ENCODE assay signal across 28 mouse cellular contexts in genomic region chr1:74715886-74716285, GRCm38 (mm10). TPM values are rescaled to one million over a fixed set of nuclear protein-coding genes. Genes with fewer than 3 reads are reported as not detected.
DNase-seq lines count a peak whose midpoint lies in the region; ATAC-seq and TF ChIP-seq lines count a peak whose summit lies in the region.
"Had no signal": no experiment of that assay in that cellular context is flagged by ENCODE, and none has a peak within 500 bp of the region (broad histone marks: within the 10 kb centered on the region; RNA-seq: fewer than 3 reads in every experiment).

No protein-coding gene starts in this region.

- 84% methylated on average over 6 of the region's 6 CpGs for WGBS in liver, postnatal 0 days (ENCODE audit: insufficient replicate concordance)
- WGBS in embryonic facial prominence, embryonic 10.5 days = 81% methylated on average over 6 of the region's 6 CpGs
- 64% methylated on average over 6 of the region's 6 CpGs for WGBS in limb, embryonic 12.5 days

- H3K4me3 ChIP-seq in liver, postnatal 0 days (ENCODE audit: low read depth, low read length) = peak overlapping the region; percentile 60; the same call in 1 of the 2 replicates
- H3K4me3 ChIP-seq in embryonic facial prominence, embryonic 10.5 days = peak overlapping the region; percentile 26; the same call in 1 of the 2 replicates
- no peak overlapping the region for H3K4me3 ChIP-seq in limb, embryonic 12.5 days (replicated peaks)
- H3K4me3 ChIP-seq: erythroblast, embryonic 14.5 days; heart, embryonic 12.5 days; liver, embryonic 15.5 days; lung, embryonic 15.5 days; midbrain, embryonic 12.5 days; myocyte; neural tube, embryonic 12.5 days had no signal

- no peak for TF ChIP-seq CTCF in liver, postnatal 0 days (IDR thresholded peaks at IDR 0.05; ENCODE audit: low read depth)

- ATAC-seq in liver, postnatal 0 days = no peak
- ATAC-seq in limb, embryonic 12.5 days (ENCODE audit: insufficient number of reproducible peaks, insufficient read depth, low FRiP score, low TSS enrichment, low read depth) = no peak
- ATAC-seq: forebrain, embryonic 16.5 days; inflammation-experienced regulatory T-cells, adult 6 months had no signal

- H3K9me3 ChIP-seq in liver, postnatal 0 days (ENCODE audit: low read length) = no peaks in the 10 kb centered on the region
- H3K9me3 ChIP-seq in embryonic facial prominence, embryonic 10.5 days = no peaks in the 10 kb centered on the region
- H3K9me3 ChIP-seq in limb, embryonic 12.5 days = no peaks in the 10 kb centered on the region
- H3K9me3 ChIP-seq: G1E; heart, embryonic 12.5 days; liver, embryonic 15.5 days; lung, embryonic 15.5 days; megakaryocyte, embryonic 14.5 days; midbrain, embryonic 12.5 days; neural tube, embryonic 12.5 days had no signal

- TF ChIP-seq EP300 in liver, postnatal 0 days (IDR thresholded peaks at IDR 0.05; ENCODE audit: low read depth) = no peak

- no peaks in the 10 kb centered on the region for H3K36me3 ChIP-seq in liver, postnatal 0 days (replicated peaks; ENCODE audit: insufficient read depth, low read length)
- H3K36me3 ChIP-seq in embryonic facial prominence, embryonic 10.5 days (replicated peaks) = no peaks in the 10 kb centered on the region
- H3K36me3 ChIP-seq in limb, embryonic 12.5 days = no peaks in the 10 kb centered on the region
- H3K36me3 ChIP-seq: G1E; liver, embryonic 15.5 days; lung, embryonic 15.5 days; midbrain, embryonic 12.5 days; neural tube, embryonic 12.5 days had no signal

- no peaks in the 10 kb centered on the region for H3K27me3 ChIP-seq in liver, postnatal 0 days (ENCODE audit: insufficient read depth, low read length)
- H3K27me3 ChIP-seq in embryonic facial prominence, embryonic 10.5 days (replicated peaks; ENCODE audit: low read depth, poor library complexity, severe bottlenecking) = peaks cover 10% of the 10 kb centered on the region; the same call in 1 of the 2 replicates
- H3K27me3 ChIP-seq in limb, embryonic 12.5 days = 0 out of 2 replicates have a peak, but pooled peaks cover 3% of the 10 kb centered on the region
- H3K27me3 ChIP-seq: heart, embryonic 12.5 days had no signal

- no peak overlapping the region for H3K9ac ChIP-seq in liver, postnatal 0 days (replicated peaks)
- H3K9ac ChIP-seq in limb, embryonic 12.5 days (replicated peaks) = no peak overlapping the region
- H3K9ac ChIP-seq: heart, embryonic 12.5 days; hindbrain, embryonic 14.5 days; liver, embryonic 15.5 days; lung, embryonic 15.5 days; midbrain, embryonic 12.5 days; neural tube, embryonic 12.5 days had no signal

- no peak for DNase-seq in liver, postnatal 0 days
- DNase-seq in liver = no peak
- no peak for DNase-seq in embryonic facial prominence, embryonic 10.5 days (ENCODE audit: low spot score)
- no peak for DNase-seq in cerebellum, adult 11 months
- no peak for DNase-seq in right cerebral cortex, postnatal 36 days (ENCODE audit: low spot score in 2 of 2)
- DNase-seq: adrenal gland, postnatal 14 days; cerebellum, adult 8-10 months; cerebellum, postnatal 25 days; kidney, adult 11 months; kidney, postnatal 14 days; layer of hippocampus, adult 9-11 months; lung, postnatal 36 days; right cerebral cortex, adult 18-20 months; right cerebral cortex, postnatal 4 days; thymus, adult 2 months had no signal

- H3K4me2 ChIP-seq in liver, postnatal 0 days (ENCODE audit: low read depth, low read length) = peak overlapping the region; percentile 85
- H3K4me2 ChIP-seq in limb, embryonic 12.5 days = peak overlapping the region; percentile 93; the same call in 1 of the 2 replicates
- H3K4me2 ChIP-seq: heart, embryonic 12.5 days; hindbrain, embryonic 14.5 days; liver, embryonic 15.5 days; lung, embryonic 15.5 days; midbrain, embryonic 12.5 days; neural tube, embryonic 12.5 days had no signal

- H3K27ac ChIP-seq in liver, postnatal 0 days (ENCODE audit: low read depth) = no peak overlapping the region
- peak overlapping the region; percentile 11; the same call in 1 of the 2 replicates for H3K27ac ChIP-seq in embryonic facial prominence, embryonic 10.5 days (replicated peaks)
- H3K27ac ChIP-seq in limb, embryonic 12.5 days = peak overlapping the region; percentile 53; the same call in 1 of the 2 replicates
- H3K27ac ChIP-seq: hindbrain, embryonic 14.5 days; liver, embryonic 15.5 days; lung, embryonic 15.5 days; midbrain, embryonic 12.5 days; neural tube, embryonic 12.5 days had no signal

- peaks cover 6% of the 10 kb centered on the region for H3K4me1 ChIP-seq in liver, postnatal 0 days (ENCODE audit: insufficient read depth)
- peaks cover 53% of the 10 kb centered on the region for H3K4me1 ChIP-seq in embryonic facial prominence, embryonic 10.5 days
- peaks cover 30% of the 10 kb centered on the region for H3K4me1 ChIP-seq in limb, embryonic 12.5 days (replicated peaks)

RNA-seq across cellular contexts. Expression of gene Cyp27a1, which starts 2.5 kb away (rescaled TPM):
- polyA plus RNA-seq in liver, postnatal 0 days (2015; fragmentation: Nextera tagmentation; extraction: Ambion mirVana) = 30.0 and 31.5 TPM in 2 replicates
- 12.1 and 12.8 TPM in 2 replicates for polyA plus RNA-seq in embryonic facial prominence, embryonic 10.5 days (2016; fragmentation: Nextera tagmentation; extraction: Ambion mirVana)
- polyA plus RNA-seq in limb, embryonic 12.5 days (2016; fragmentation: Nextera tagmentation; extraction: Ambion mirVana) = 14.9 and 15.8 TPM in 2 replicates
- polyA plus RNA-seq: G1E had no signal

RNA-seq across cellular contexts. Expression of gene Prkag3, which starts 33.1 kb away (rescaled TPM):
- 0.04 and 0.11 TPM in 2 replicates for polyA plus RNA-seq in liver, postnatal 0 days (2015; fragmentation: Nextera tagmentation; extraction: Ambion mirVana)
- 0.11 TPM in 1 of 2 replicates, not detected in the other for polyA plus RNA-seq in embryonic facial prominence, embryonic 10.5 days (2016; fragmentation: Nextera tagmentation; extraction: Ambion mirVana)
- 0.46 and 0.47 TPM in 2 replicates for polyA plus RNA-seq in limb, embryonic 12.5 days (2016; fragmentation: Nextera tagmentation; extraction: Ambion mirVana)
- polyA plus RNA-seq: erythroblast, embryonic 14.5 days; forebrain, embryonic 16.5 days; G1E; hindbrain, embryonic 14.5 days; inflammation-experienced regulatory T-cells, adult 6 months; midbrain, embryonic 12.5 days had no signal

RNA-seq across cellular contexts. Expression of gene Ttll4, which starts 54.3 kb away (rescaled TPM):
- 2.4 and 2.5 TPM in 2 replicates for polyA plus RNA-seq in liver, postnatal 0 days (2015; fragmentation: Nextera tagmentation; extraction: Ambion mirVana)
- 49.9 and 59.4 TPM in 2 replicates for polyA plus RNA-seq in embryonic facial prominence, embryonic 10.5 days (2016; fragmentation: Nextera tagmentation; extraction: Ambion mirVana)
- 30.4 and 33.6 TPM in 2 replicates for polyA plus RNA-seq in limb, embryonic 12.5 days (2016; fragmentation: Nextera tagmentation; extraction: Ambion mirVana)

RNA-seq across cellular contexts. Expression of gene Wnt6, which starts 55.8 kb away (rescaled TPM):
- polyA plus RNA-seq in liver, postnatal 0 days (2015; fragmentation: Nextera tagmentation; extraction: Ambion mirVana) = 0.07 and 0.12 TPM in 2 replicates
- polyA plus RNA-seq in embryonic facial prominence, embryonic 10.5 days (2016; fragmentation: Nextera tagmentation; extraction: Ambion mirVana) = 26.5 and 26.6 TPM in 2 replicates
- polyA plus RNA-seq in limb, embryonic 12.5 days (2016; fragmentation: Nextera tagmentation; extraction: Ambion mirVana) = 38.7 and 40.5 TPM in 2 replicates
- polyA plus RNA-seq: erythroblast, embryonic 14.5 days; G1E; inflammation-experienced regulatory T-cells, adult 6 months had no signal
